Mouse (Mus musculus): ENCODE measurements at regions not wholly inside any gene's neighbourhood (a gene's known extent, or its start where the extent isn't known, plus 50 kb on each side); places are given as distances from the start of the nearest gene placed in this dataset.

DNA sequence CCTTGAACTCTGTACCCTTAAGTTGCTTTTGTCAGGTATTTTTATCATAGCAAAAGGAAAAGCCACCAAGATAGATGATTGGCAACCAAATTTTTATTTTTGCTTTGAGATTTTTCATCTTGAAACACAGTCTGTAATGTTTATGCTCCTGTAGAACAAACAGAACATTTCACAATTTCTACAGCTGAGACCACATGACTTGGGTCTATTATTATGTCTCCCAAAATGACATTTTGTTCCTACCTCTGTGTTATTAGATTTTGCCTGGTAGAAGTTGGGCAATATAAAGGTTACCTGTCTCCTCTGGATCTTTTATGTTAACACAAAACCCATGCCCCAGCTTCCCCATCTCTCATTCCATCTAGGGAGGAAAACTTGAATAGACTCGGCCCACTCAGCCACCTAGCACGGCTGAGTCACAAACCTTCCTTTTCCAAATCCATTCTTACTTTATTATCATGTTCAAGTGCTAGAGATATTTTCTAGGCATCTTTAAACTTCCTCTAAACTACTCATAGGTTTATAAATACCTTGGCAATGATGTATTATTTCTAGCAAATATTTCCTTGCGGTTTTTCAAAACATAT is 84.8 kb upstream of the Dazl start:
- TF ChIP-seq EP300 (IDR thresholded peaks at IDR 0.05; ENCODE audit: low read depth) (no peak), CTCF (IDR thresholded peaks at IDR 0.05; ENCODE audit: low read depth) (no peak)
